Mouse (Mus musculus): ENCODE data around the gene Tcp10a. TPM values are rescaled to one million over a fixed set of nuclear protein-coding genes. Genes with fewer than 3 reads are reported as not detected.
"Not testable (repeated sequence)": the region's sequence is repeated elsewhere in the genome, so short reads cannot be mapped to it uniquely, and the experiment has no call there.

Tcp10a gene
- polyA plus RNA-seq, 1 experiment from 2014 or later = not detected

DNA sequence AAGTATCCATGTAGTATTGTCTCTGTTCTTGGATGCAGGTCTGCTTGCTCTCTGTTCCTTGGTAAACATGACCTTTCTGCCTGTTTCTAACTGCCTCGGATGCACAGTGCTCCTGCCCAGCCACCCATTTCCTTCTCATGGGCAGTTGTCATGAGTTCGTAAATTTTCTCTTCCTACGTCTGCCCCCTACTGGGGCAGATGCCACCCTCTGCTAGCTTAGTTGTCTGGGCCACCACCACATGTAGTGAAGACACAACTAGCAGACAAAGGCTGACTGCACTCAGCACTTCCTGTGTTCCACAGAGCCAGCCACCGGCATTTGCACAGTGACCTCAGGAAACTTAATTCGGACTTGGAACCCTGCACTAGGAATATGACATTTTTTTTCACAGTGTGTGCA, 8.3 kb downstream of the Tcp10a start:
- not testable (repeated sequence) for H3K27me3 ChIP-seq; ATAC-seq; H3K4me3 ChIP-seq; H3K27ac ChIP-seq; H3K4me2 ChIP-seq; H3K9ac ChIP-seq; H3K9me3 ChIP-seq (replicated peaks); H3K36me3 ChIP-seq (ENCODE audit: poor library complexity, severe bottlenecking); H3K4me1 ChIP-seq
- WGBS = 91% methylated on average over 3 of the region's 5 CpGs

DNA sequence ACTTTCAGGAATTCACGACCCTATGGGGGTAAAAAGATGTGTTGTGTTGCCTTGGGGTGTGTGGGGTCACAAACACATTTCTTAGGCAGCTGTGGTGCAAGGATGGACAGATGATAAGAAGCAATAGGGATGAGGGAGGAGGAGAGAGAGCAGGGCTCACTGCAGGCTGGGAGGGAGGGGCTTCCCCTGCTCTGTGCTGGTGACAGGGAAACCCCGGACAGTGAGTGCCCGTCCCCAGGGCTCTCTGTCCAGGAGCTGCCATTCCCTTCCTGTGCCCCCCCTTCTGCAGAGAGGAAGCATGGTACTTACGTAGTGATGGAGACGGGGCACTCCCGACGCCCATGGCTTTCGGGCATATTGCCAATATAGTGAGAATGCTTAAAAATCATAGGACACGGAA, 12.9 kb downstream of the Tcp10a start:
- WGBS = 70% methylated on average over 8 of the region's 9 CpGs
- H3K36me3 ChIP-seq (ENCODE audit: poor library complexity, severe bottlenecking); H3K9ac ChIP-seq; H3K4me2 ChIP-seq; H3K9me3 ChIP-seq (replicated peaks); H3K27ac ChIP-seq; ATAC-seq; H3K4me3 ChIP-seq; H3K4me1 ChIP-seq; H3K27me3 ChIP-seq: not testable (repeated sequence)

DNA sequence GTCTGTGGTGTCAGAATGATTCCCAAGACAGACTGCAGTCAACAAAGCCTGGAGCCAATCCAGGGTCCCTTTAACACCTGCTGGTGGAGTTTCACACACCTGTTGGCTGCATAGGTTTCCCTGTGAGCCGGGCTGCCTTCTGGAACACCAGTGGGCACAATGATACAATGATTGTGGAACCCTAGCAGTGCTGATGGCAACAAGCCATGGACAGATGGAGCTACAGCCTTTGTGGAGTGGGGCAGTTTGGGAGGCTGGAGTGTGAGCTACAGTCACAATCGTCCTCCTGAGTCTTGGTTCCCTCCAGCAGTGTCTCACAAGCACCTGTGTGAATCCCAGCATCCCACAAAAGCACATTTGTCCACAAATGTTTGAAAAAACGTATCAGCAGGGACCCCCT, 24.3 kb downstream of the Tcp10a start:
- not testable (repeated sequence) for ATAC-seq; H3K27me3 ChIP-seq; H3K4me2 ChIP-seq; H3K4me1 ChIP-seq; H3K9ac ChIP-seq; H3K9me3 ChIP-seq (replicated peaks); H3K27ac ChIP-seq; H3K4me3 ChIP-seq; H3K36me3 ChIP-seq (ENCODE audit: poor library complexity, severe bottlenecking)
- 64% methylated on average over 2 of the region's 3 CpGs for WGBS

DNA sequence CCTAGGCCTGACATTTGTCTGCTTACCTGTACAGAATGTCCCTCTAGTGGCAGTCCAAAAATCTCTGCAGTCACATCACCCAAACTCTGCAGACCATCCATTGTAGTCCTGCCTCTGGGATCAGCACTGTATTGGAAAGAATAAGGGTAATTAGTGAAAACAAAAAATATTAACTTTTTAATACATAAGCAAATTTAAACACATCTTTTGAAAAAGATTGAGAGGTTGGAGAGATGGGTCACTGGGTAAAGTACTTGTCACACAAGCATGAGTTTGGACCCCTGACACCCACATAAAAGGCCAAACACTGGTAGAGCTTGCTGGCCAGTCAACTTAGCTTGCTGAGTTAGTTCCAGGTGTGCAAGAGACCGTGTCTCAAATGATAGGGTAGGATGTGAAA, 28.1 kb downstream of the Tcp10a start, which contains the start of gene Ttll2:
Gene Ttll2 (minus strand): TSS at position 101 of the 400 bp plus-strand sequence.
- ATAC-seq; H3K4me2 ChIP-seq; H3K27me3 ChIP-seq; H3K36me3 ChIP-seq (ENCODE audit: poor library complexity, severe bottlenecking); H3K9me3 ChIP-seq (replicated peaks); H3K4me3 ChIP-seq; H3K27ac ChIP-seq; H3K4me1 ChIP-seq; H3K9ac ChIP-seq: not testable (repeated sequence)
- WGBS = 75% methylated on average over 1 of the region's 1 CpGs

DNA sequence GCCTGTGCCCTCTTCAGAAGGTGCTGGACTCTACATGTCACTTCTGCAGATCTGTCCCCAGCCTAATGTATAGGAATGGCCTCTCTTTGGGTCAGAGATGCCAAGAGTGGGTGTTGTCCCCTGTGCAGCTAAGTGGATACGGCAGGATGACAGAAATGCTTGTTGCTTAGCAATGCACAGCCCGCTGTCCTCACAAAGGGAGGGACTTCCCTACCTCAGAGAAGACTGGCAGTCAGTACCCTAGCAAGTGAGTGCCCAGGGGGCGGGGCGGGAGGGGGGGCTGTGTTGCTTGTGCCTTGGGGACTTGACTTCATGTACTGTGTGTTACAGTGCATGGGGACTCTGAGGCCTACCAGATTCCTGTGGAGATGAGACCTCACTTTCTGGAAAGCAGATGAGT, 35.4 kb downstream of the Tcp10a start:
- ATAC-seq = 0 out of 2 replicates have a peak, but pooled peaks have one; percentile 36

DNA sequence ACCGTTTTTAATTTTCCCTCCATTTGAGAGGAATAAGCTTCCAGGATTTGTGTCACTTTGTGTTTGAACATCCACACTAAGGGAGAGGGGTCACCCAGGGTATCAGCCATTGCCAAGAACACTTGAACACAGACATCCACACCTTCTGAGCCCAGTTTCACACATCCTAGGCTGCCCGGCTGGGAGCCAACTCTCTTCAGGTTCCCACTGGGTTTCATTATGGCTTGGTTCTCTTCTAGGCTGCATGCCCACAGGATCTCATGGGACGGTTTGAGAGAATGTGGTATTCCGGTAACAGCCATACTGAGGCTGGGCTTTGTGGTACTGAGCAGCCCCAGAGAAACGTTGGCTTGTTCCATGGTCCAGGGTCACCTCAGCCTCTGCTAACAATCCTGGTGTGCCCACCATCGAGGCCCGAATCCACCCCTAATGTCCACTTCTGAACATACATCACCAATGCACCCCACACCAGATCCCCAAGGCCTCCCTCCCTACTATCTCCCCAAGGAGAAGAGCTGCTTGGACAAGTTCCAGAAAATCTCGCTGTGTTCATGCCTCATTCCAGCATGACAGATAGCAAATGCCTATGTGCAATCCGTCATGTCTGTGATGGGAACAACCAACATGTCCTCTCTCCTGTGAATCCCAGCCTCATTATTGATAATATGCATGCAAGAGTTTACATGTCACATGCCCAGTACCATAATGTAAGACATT, 36.5 kb downstream of the Tcp10a start:
- not testable (repeated sequence) for H3K9me3 ChIP-seq (replicated peaks); H3K27me3 ChIP-seq; H3K36me3 ChIP-seq (ENCODE audit: poor library complexity, severe bottlenecking); H3K9ac ChIP-seq; H3K4me1 ChIP-seq; H3K4me3 ChIP-seq; H3K4me2 ChIP-seq; H3K27ac ChIP-seq; ATAC-seq
- 83% methylated on average over 9 of the region's 9 CpGs for WGBS

More for the DNA sequence above, 35.4 kb downstream of the Tcp10a start:
- H3K4me3 ChIP-seq; H3K9ac ChIP-seq; H3K4me2 ChIP-seq; H3K9me3 ChIP-seq (replicated peaks); H3K27ac ChIP-seq; H3K4me1 ChIP-seq; H3K36me3 ChIP-seq (ENCODE audit: poor library complexity, severe bottlenecking); H3K27me3 ChIP-seq: not testable (repeated sequence)
- WGBS = 75% methylated on average over 4 of the region's 4 CpGs

DNA sequence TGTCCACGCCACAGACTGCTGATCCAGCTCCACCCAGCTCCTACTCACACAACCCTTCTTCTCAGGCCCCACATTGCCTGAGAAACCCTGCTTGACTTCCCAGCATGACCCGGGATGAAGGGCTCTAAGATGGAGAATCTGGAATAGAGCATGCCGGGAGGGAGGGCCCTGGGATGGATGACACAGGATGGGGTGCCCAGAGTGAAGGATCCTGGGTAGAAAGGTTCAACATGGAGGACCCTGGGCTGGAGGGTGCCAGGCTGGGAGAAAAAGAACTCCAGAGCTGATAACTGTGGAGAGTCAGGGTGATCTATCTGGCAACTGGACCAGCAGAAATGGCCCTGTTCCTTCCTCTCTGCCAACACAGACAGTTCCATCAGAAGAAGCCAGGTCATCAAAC, 41.2 kb downstream of the Tcp10a start:
- H3K9ac ChIP-seq; H3K4me2 ChIP-seq; ATAC-seq; H3K36me3 ChIP-seq (ENCODE audit: poor library complexity, severe bottlenecking); H3K4me1 ChIP-seq; H3K27me3 ChIP-seq; H3K9me3 ChIP-seq (replicated peaks); H3K27ac ChIP-seq; H3K4me3 ChIP-seq: not testable (repeated sequence)
- no CpG with 5 or more reads among the region's 3 CpGs for WGBS

DNA sequence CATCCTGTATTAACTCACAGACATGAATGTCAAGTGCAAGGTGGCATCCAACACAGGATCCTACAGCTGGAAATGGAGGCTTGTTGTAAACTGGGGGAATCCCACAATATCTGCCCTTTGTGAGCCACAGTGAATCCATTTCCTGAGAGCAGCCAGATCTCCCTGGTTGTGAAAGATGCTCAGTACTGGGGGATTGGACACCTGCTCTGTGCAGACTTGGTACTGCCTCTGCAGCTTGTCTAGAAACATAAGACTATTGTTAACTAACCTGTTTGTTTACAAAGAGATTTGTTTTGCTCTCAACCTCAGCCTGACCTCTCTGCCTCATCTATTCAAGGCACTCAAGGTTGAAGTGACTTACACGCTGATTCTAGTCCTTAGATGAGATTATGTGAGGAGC, 41.8 kb downstream of the Tcp10a start:
- H3K36me3 ChIP-seq (ENCODE audit: poor library complexity, severe bottlenecking); ATAC-seq; H3K9me3 ChIP-seq (replicated peaks); H3K4me2 ChIP-seq; H3K9ac ChIP-seq; H3K4me3 ChIP-seq; H3K4me1 ChIP-seq; H3K27me3 ChIP-seq: not testable (repeated sequence)
- WGBS = no CpG with 5 or more reads among the region's 1 CpGs
- peak overlapping the region; percentile 40; the same call in 1 of the 2 replicates for H3K27ac ChIP-seq

DNA sequence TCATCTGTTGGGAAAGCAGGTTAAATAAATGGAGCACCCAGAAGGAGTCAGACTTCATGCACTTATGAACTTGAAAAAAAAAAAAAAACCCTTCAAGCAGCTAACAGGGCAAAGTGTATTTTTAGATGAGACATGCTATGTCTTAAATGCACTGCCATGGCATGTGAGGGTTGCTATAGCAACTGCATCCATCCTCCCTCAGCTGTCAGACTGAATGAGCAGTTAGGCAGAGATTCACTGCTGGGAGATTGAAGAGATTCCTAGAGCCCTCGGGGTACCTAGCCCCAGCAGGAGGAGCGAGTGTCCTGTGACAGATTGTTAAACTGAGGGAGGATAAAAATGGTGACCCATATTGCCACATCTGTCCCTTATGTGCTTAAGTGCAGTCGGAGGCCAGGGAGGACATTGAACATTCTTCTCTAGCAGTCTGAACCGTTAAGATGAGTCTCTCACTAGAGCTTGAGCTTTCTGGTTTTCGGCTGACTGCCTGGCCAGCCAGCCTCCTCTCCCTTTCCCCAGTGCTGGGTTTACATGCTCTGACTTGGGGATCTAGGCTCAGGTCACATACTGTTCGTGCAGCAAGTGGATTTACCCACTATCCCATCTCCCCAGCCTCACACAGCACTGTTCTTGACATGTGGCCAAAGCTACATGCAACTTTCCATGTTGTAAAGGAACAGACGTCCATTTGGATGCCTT, 42.4 kb downstream of the Tcp10a start:
- H3K27ac ChIP-seq = not testable (repeated sequence)

DNA sequence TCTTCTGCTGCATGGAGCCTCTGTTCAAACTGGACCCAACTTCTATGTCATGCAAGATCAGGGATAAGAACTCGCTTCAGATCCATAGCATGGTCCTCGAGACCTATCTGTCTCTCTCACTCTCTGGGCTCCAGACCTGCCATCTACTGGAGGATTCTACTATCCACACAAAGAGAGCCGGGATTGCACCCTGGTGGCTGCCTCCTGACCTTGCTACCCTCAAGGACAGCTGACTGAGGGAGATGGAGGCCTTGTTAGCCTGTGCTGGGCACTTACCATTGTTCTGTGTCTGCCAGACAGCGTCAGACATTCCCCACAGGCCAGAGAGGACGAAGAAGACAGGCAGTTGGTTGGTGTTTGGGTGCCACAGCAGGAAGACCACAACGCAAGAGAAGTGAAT, 45.0 kb downstream of the Tcp10a start:
- WGBS = 68% methylated on average over 5 of the region's 6 CpGs
- not testable (repeated sequence) for H3K9ac ChIP-seq; H3K4me3 ChIP-seq; H3K4me1 ChIP-seq; H3K36me3 ChIP-seq (ENCODE audit: poor library complexity, severe bottlenecking); H3K9me3 ChIP-seq (replicated peaks); H3K4me2 ChIP-seq; H3K27me3 ChIP-seq; H3K27ac ChIP-seq; ATAC-seq

More for the DNA sequence above, 42.4 kb downstream of the Tcp10a start:
- not testable (repeated sequence) for H3K36me3 ChIP-seq (ENCODE audit: poor library complexity, severe bottlenecking); H3K9me3 ChIP-seq (replicated peaks); H3K4me3 ChIP-seq; H3K9ac ChIP-seq; H3K4me1 ChIP-seq; H3K27me3 ChIP-seq; H3K4me2 ChIP-seq
- peak; percentile 88 for ATAC-seq
- WGBS = 36% methylated on average over 4 of the region's 7 CpGs

DNA sequence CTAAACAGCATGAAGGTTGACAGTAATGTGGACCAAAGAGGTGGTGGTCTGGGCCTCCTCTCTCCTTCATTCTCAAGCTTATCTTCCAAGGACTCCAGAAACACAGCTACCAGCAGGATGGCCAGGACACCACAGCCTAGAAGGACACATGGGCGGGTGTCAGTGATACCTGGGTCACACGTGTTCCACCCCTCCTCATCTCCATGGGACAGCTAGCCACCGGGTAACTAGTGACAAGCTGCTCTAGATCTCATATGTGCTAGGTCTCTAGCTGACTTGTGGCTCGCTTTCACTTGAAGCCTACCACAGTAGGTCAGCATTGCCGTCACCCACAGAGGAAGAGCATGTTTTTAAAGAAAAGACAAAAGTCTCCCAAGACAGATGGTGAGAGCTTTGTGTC, 47.4 kb downstream of the Tcp10a start, which contains the start of gene Gm49630:
Gene Gm49630 (minus strand): TSS at position 101 of the 400 bp plus-strand sequence.
- H3K4me1 ChIP-seq; H3K36me3 ChIP-seq (ENCODE audit: poor library complexity, severe bottlenecking); H3K4me2 ChIP-seq; H3K4me3 ChIP-seq; H3K27me3 ChIP-seq; H3K9me3 ChIP-seq (replicated peaks); H3K27ac ChIP-seq; ATAC-seq; H3K9ac ChIP-seq: not testable (repeated sequence)
- WGBS = no CpG with 5 or more reads among the region's 5 CpGs

DNA sequence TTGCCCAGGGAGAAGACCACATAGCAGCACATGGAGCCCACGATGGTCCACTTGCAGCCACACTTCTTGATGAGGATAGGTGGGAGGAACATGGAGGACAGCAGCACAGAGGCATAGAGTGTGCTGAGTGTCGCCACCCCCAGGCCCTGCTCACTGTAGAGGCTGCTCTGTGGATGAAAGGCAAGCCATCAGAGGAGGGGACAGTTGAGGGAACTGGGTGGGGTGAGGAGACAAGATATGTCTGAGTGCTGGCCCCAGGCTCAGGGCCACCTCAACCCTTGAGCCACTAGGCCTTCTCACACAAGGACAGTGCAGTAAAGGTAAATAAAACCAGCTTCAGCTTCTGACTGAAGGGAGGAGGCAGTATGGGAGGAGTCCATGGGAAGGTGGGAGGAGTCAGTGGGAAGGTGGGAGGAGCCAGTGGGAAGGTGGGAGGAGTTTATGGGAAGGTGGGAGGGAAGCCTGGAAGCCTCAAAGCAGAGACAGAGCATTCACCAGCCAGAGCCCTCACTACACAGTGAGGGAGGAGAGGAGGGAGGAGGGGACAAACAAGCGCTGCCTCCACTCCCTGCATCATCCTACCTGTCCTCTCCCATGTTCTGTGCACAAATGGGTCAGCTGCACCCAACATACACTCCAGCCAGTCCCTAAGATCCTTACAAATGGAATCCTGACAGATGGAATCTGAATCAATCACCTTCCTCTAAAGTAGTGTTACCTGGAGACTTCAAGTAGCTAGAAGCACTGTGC, 52.7 kb downstream of the Tcp10a start:
- H3K9ac ChIP-seq; H3K27ac ChIP-seq; H3K27me3 ChIP-seq; ATAC-seq; H3K4me2 ChIP-seq; H3K9me3 ChIP-seq (replicated peaks); H3K4me1 ChIP-seq; H3K4me3 ChIP-seq; H3K36me3 ChIP-seq (ENCODE audit: poor library complexity, severe bottlenecking): not testable (repeated sequence)
- 93% methylated on average over 1 of the region's 3 CpGs for WGBS

Data from forebrain, embryonic 13.5 days (tissue).